Mouse (Mus musculus) forebrain, embryonic 11.5 days (tissue): ENCODE results near the gene Fam243. TPM values are rescaled to one million over a fixed set of nuclear protein-coding genes. Genes with fewer than 3 reads are reported as not detected.

Source experiments
- ATAC-seq: fragments of 200-750 bp; cut with Nextera tagmentation; replicated peaks from 2 replicates; pipeline ENCODE4 v1.8.0; 2017; ENCODE audit warnings: moderate TSS enrichment; ENCODE audit not compliant: low FRiP score
- DNase-seq: peaks from one replicate; pipeline ENCODE4 v3.0.0-alpha.2; 2017; ENCODE audit warnings: low spot score
- H3K27ac ChIP-seq: fragments of 300-500 bp; sonication (generic); 2 replicates; pipeline ENCODE4 v1.5.1; 2014; ENCODE audit warnings: low read depth, low read length
- H3K27me3 ChIP-seq: fragments of 300-500 bp; sonication (generic); 2 replicates; pipeline ENCODE4 v1.6.1; 2014; ENCODE audit warnings: mild to moderate bottlenecking, low read length, mixed read lengths; ENCODE audit not compliant: control insufficient read depth, insufficient read depth
- H3K36me3 ChIP-seq: fragments of 300-500 bp; sonication (generic); 2 replicates; pipeline ENCODE4 v1.6.1; 2014; ENCODE audit warnings: mild to moderate bottlenecking, low read length, moderate library complexity, mixed read lengths; ENCODE audit not compliant: control insufficient read depth, insufficient read depth
- H3K4me1 ChIP-seq: fragments of 300-500 bp; sonication (generic); replicated peaks from 2 replicates; pipeline ENCODE4 v1.6.1; 2014; ENCODE audit warnings: low read length, mixed read lengths; ENCODE audit not compliant: control insufficient read depth, insufficient read depth
- H3K4me2 ChIP-seq: fragments of 300-500 bp; sonication (generic); 2 replicates; pipeline ENCODE4 v1.6.1; 2014; ENCODE audit warnings: low read depth, mild to moderate bottlenecking, low read length, moderate library complexity, mixed read lengths; ENCODE audit not compliant: severe bottlenecking
- H3K4me3 ChIP-seq: fragments of 300-500 bp; sonication (generic); 2 replicates; pipeline ENCODE4 v1.5.1; 2014; ENCODE audit warnings: low read depth, low read length
- H3K9ac ChIP-seq: fragments of 300-500 bp; sonication (generic); 2 replicates; pipeline ENCODE4 v1.6.1; 2014; ENCODE audit warnings: low read length
- H3K9me3 ChIP-seq: fragments of 300-500 bp; sonication (generic); 2 replicates; pipeline ENCODE4 v1.6.1; 2016; ENCODE audit warnings: low read length, mixed read lengths; ENCODE audit not compliant: control insufficient read depth
- WGBS: fragments of 180-500 bp; shearing (Covaris S2); extraction: QIAGEN DNeasy Blood & Tissue Kit; methylation state at CpG from one replicate; pipeline ENCODE4 v1.1.7; 2014; 5-methylcytosine and 5-hydroxymethylcytosine counted together
- polyA plus RNA-seq: library from polyadenylated mRNA; unstranded; fragments of >200 nt; fragmentation: Nextera tagmentation; extraction: Ambion mirVana; gene quantifications from 2 replicates; pipeline ENCODE4 v1.2.1, GENCODE M21; 2014

Fam243 gene
- polyA plus RNA-seq = not detected in 2 replicates

DNA sequence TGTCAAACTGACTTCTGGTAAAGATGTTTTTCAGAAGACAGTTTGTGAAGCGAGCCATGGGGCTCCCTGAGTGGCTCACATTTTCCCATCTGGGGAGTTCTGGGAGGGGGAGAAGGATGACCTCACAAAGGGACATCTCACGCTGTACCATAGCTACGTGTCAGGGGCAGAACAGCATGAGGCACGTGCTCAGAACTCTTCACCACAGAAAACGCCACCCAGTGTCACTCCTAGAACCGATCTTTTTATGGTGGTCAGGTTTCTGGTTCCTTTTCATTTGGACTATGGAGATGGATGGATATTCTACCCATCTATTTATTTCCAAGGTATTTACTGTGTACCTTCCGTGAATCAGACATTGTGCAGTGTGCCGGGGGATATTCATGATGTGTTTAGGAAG, at the start of gene Fam243:
TSS of gene Fam243 (minus strand) at position 101 of the 400 bp plus-strand sequence.
- H3K4me3 ChIP-seq = no peak within 1 kb of the TSS
- peaks cover 8% of the 10 kb centered on the region; the same call in 1 of the 2 replicates for H3K4me1 ChIP-seq
- H3K36me3 ChIP-seq = no peaks in the 10 kb centered on the region
- no peak within 1 kb of the TSS for H3K4me2 ChIP-seq
- H3K9me3 ChIP-seq = no peaks in the 10 kb centered on the region
- H3K27me3 ChIP-seq = no peaks in the 10 kb centered on the region; the same call in none of the 2 replicates
- ATAC-seq = no peak
- WGBS = 93% methylated on average over 8 of the region's 8 CpGs
- H3K9ac ChIP-seq = no peak within 1 kb of the TSS
- H3K27ac ChIP-seq = no peak within 1 kb of the TSS
- DNase-seq = no peak

DNA sequence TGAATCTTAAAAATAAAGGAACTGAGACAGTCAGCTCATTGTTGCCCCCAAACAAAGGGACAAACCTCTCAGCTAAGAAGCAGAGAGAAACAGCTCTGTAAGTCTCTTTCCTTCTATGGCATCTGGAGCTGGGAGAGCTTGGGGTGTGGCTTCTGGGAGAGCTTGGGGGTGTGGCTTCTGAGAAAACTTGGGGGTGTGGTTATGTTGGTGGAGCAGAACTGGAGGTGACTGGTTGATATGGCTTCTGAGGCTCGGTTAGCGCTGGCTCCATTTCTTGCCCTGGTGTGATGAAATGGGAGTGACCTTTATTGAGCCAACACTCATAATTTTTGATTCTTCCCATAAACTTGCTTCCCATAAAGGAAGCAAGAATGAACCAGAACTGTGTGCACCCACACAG, 48.0 kb upstream of the Fam243 start:
- no peak overlapping the region for H3K27ac ChIP-seq
- no peaks in the 10 kb centered on the region for H3K9me3 ChIP-seq
- 58% methylated on average over 2 of the region's 2 CpGs for WGBS
- no peak overlapping the region for H3K4me2 ChIP-seq
- DNase-seq (no peak), ATAC-seq (no peak)
- H3K36me3 ChIP-seq = no peaks in the 10 kb centered on the region
- H3K27me3 ChIP-seq = no peaks in the 10 kb centered on the region
- no peak overlapping the region for H3K4me3 ChIP-seq
- H3K4me1 ChIP-seq = peaks cover 8% of the 10 kb centered on the region; the same call in 1 of the 2 replicates
- no peak overlapping the region for H3K9ac ChIP-seq

DNA sequence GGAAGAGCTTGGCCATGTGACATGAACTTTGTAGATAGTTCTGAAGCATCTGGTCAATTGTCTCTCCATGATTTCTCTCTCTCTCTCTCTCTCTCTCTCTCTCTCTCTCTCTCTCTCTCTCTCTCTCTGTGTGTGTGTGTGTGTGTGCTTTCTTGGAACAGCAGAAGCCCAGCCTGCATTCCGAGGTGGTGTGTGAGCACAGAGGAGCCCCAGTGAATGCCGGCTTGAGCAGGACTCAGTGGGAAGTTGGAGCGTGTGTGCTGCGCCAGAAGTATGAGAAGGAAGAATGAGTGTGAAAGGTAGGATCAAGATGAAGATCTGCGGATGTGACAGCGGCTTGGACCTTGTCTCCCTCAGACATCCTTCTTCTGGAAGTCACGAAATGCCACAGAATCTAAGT, 44.2 kb upstream of the Fam243 start:
- no peaks in the 10 kb centered on the region for H3K27me3 ChIP-seq
- no peak overlapping the region for H3K9ac ChIP-seq
- no peak for DNase-seq
- no peak overlapping the region for H3K27ac ChIP-seq
- no peaks in the 10 kb centered on the region for H3K36me3 ChIP-seq
- H3K4me1 ChIP-seq = no peaks in the 10 kb centered on the region
- H3K9me3 ChIP-seq = no peaks in the 10 kb centered on the region
- no peak overlapping the region for H3K4me2 ChIP-seq
- no peak overlapping the region for H3K4me3 ChIP-seq
- ATAC-seq = no peak
- WGBS = 58% methylated on average over 7 of the region's 7 CpGs

DNA sequence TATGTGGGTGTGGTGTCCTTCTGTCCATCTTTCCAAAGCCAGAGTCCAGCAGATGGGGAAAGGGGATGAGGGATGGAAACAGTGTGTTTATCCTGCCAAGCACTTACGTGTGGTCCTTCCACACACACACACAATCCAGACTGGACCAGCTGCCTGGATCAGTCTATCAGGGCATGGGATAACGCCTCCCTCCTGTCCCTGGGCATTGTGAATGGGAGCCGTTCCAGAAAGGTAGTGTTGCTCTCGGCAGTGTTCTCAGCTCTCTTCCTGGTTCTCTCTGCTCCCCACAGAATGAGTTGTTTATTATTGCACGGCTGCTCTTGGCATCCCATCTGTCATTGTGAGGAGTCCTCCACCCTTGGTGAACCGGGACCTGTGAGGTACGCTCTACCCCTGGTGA, 39.5 kb upstream of the Fam243 start:
- 0 out of 2 replicates have a peak, but pooled peaks cover 4% of the 10 kb centered on the region for H3K4me1 ChIP-seq
- H3K27me3 ChIP-seq = no peaks in the 10 kb centered on the region; the same call in 1 of the 2 replicates
- H3K27ac ChIP-seq = no peak overlapping the region
- 85% methylated on average over 7 of the region's 7 CpGs for WGBS
- H3K36me3 ChIP-seq = no peaks in the 10 kb centered on the region
- no peak overlapping the region for H3K9ac ChIP-seq
- no peak overlapping the region for H3K4me3 ChIP-seq
- H3K4me2 ChIP-seq = no peak overlapping the region
- ATAC-seq = no peak
- DNase-seq = no peak
- H3K9me3 ChIP-seq = no peaks in the 10 kb centered on the region

DNA sequence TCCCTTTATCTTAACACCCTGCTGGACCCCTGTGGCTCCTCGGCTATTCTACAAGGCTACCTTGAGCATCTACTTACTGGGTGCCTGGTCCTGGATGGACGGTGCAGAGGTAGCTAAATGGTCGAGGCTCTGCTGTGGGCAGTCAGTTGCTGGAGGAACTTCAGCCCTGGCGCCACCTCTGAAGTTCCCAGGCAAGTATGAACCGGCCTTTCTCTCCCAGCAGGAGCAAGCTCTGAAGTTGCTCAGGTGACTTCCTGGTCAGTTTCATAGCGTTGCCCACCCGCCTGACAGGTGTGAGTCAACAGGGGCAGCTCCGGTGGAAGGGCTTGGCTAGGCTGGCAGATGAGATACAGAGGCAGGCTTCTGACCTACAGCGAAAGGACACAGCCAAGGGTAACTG, 38.0 kb upstream of the Fam243 start, which contains the start of gene Kcne1:
TSS of gene Kcne1 (minus strand) at position 240 of the 400 bp plus-strand sequence.
- Histone ChIP-seq H3K27ac (no peak within 1 kb of the TSS), H3K4me3 (no peak within 1 kb of the TSS), H3K36me3 (no peaks in the 10 kb centered on the region), H3K9ac (no peak within 1 kb of the TSS), H3K4me2 (no peak within 1 kb of the TSS), H3K9me3 (no peaks in the 10 kb centered on the region), H3K4me1 (0 out of 2 replicates have a peak, but pooled peaks cover 4% of the 10 kb centered on the region), H3K27me3 (no peaks in the 10 kb centered on the region; the same call in 1 of the 2 replicates)
- 65% methylated on average over 9 of the region's 9 CpGs for WGBS
- ATAC-seq = no peak
- DNase-seq = no peak

DNA sequence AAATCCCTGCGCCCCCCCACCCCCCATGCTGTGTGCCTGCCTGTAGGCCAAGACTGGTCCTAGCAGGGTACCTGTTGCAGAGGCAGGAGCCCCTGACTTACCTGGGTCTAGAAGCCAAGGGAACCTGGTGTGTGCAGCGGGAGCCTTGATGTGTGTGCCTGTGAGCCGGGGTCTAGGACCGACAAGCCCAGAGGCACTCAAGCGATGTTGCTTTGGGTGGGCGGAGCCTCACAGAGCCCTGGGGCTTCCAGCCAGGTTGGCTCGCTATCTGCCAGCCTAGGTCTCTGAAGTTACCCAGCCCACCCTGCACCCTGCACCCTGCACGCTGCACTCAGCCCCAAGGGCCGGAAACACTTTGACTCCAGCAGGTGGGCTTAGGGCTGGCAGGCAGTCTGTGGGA, 37.5 kb upstream of the Fam243 start:
- no peak overlapping the region for H3K27ac ChIP-seq
- DNase-seq = no peak
- H3K27me3 ChIP-seq = no peaks in the 10 kb centered on the region; the same call in 1 of the 2 replicates
- no peak overlapping the region for H3K9ac ChIP-seq
- no peaks in the 10 kb centered on the region for H3K36me3 ChIP-seq
- no peaks in the 10 kb centered on the region for H3K9me3 ChIP-seq
- 0 out of 2 replicates have a peak, but pooled peaks cover 4% of the 10 kb centered on the region for H3K4me1 ChIP-seq
- ATAC-seq = peak; percentile 53; the same call in 1 of the 2 replicates
- H3K4me2 ChIP-seq = no peak overlapping the region
- 20% methylated on average over 9 of the region's 9 CpGs for WGBS
- no peak overlapping the region for H3K4me3 ChIP-seq

DNA sequence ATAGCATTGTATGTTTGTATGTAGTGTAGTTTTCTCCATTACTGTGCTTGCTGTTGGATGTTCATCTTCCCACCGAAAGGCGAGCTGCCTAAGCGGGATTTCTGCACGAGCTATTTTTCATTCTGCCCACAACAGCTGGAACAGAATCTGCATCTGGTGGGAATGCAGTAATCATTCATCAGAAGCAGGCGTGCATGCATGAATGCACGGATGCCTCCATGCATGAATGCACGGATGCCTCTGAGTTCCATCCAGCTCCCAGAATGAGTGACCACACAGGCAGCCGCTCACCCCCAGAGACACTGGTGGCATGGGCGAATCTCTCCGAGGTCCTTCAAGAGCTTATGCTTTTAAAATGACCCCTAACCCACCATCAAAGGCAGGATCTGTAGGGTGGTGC, 36.3 kb upstream of the Fam243 start:
- H3K27me3 ChIP-seq = no peaks in the 10 kb centered on the region; the same call in 1 of the 2 replicates
- no peak overlapping the region for H3K27ac ChIP-seq
- ATAC-seq (peak; percentile 18; the same call in 1 of the 2 replicates), DNase-seq (no peak)
- no peaks in the 10 kb centered on the region for H3K9me3 ChIP-seq
- H3K4me3 ChIP-seq = no peak overlapping the region
- no peak overlapping the region for H3K9ac ChIP-seq
- 32% methylated on average over 10 of the region's 10 CpGs for WGBS
- H3K36me3 ChIP-seq = no peaks in the 10 kb centered on the region
- 0 out of 2 replicates have a peak, but pooled peaks cover 4% of the 10 kb centered on the region for H3K4me1 ChIP-seq
- H3K4me2 ChIP-seq = no peak overlapping the region

DNA sequence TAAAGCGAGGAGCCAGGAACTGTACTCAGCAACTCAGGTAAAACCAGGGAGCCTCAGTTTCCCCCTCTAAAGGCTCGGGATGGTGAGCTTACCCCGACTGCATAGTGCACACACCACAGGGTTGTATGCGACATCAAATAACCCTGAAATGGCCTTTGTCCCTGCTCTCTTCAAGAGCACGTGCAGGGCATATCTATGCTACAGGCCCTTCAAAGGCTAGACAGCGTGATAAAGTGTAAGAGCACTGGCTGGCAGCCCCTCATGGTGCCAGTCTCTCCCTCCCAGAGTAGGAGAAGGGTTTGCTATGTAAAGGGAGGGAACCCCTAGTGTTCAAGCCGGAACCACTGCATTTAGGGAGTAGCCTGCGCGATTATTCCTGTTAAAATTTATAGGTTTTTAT, 35.8 kb upstream of the Fam243 start:
- 74% methylated on average over 9 of the region's 9 CpGs for WGBS
- H3K27me3 ChIP-seq = no peaks in the 10 kb centered on the region; the same call in 1 of the 2 replicates
- H3K4me2 ChIP-seq = no peak overlapping the region
- H3K4me3 ChIP-seq = no peak overlapping the region
- 0 out of 2 replicates have a peak, but pooled peaks cover 4% of the 10 kb centered on the region for H3K4me1 ChIP-seq
- DNase-seq = no peak
- no peak overlapping the region for H3K9ac ChIP-seq
- H3K9me3 ChIP-seq = no peaks in the 10 kb centered on the region
- no peak for ATAC-seq
- H3K36me3 ChIP-seq = no peaks in the 10 kb centered on the region
- H3K27ac ChIP-seq = no peak overlapping the region

DNA sequence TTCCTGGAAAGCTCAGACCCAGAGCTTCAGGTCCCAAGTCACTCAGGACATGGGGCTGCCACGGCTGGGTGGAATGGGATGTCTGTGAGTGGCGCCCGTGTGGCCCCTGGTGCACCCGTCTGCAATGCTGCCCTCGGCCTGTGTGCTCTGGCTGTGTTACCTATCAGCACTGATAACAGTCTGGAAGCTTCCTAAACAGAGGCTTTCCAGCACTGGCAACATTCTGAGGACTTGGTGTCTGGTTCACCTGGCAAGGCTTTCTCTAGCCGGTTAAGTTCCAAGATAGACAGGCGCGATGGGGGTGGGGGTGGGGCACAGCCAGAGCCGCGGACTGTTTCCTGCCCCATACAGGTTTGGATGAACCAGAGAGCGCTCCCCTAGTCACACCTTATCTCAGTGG, 34.7 kb upstream of the Fam243 start:
- H3K9me3 ChIP-seq = no peaks in the 10 kb centered on the region
- WGBS = 76% methylated on average over 11 of the region's 11 CpGs
- H3K27ac ChIP-seq = no peak overlapping the region
- no peak overlapping the region for H3K4me3 ChIP-seq
- H3K9ac ChIP-seq = no peak overlapping the region
- H3K36me3 ChIP-seq = no peaks in the 10 kb centered on the region
- H3K4me2 ChIP-seq = no peak overlapping the region
- no peaks in the 10 kb centered on the region; the same call in 1 of the 2 replicates for H3K27me3 ChIP-seq
- no peak for ATAC-seq
- no peak for DNase-seq
- H3K4me1 ChIP-seq = 0 out of 2 replicates have a peak, but pooled peaks cover 4% of the 10 kb centered on the region
